Mouse (Mus musculus): Measurements from ENCODE around the gene Adamtsl3.

- TF ChIP-seq CTCF (IDR thresholded peaks at IDR 0.05; ENCODE audit: control insufficient read depth, insufficient read depth, low read length) (no peak), POLR2A (IDR thresholded peaks at IDR 0.05; ENCODE audit: borderline replicate concordance, control insufficient read depth, low read depth, low read length) (no peak)
These were observed 143.0 kb downstream of the Adamtsl3 start for GRCm38 (mm10) chr7:82478461-82478860.

Data from bone marrow, adult 2 months (tissue).